Mouse (Mus musculus): ENCODE results near the gene Tns1. TPM values are rescaled to one million over a fixed set of nuclear protein-coding genes. Genes with fewer than 3 reads are reported as not detected.
"Not testable (repeated sequence)": the region's sequence is repeated elsewhere in the genome, so short reads cannot be mapped to it uniquely, and the experiment has no call there.

Gene Tns1
- total and polyA plus RNA-seq, 3 experiments = 0.40 to 3.6 (median 0.89) TPM

DNA sequence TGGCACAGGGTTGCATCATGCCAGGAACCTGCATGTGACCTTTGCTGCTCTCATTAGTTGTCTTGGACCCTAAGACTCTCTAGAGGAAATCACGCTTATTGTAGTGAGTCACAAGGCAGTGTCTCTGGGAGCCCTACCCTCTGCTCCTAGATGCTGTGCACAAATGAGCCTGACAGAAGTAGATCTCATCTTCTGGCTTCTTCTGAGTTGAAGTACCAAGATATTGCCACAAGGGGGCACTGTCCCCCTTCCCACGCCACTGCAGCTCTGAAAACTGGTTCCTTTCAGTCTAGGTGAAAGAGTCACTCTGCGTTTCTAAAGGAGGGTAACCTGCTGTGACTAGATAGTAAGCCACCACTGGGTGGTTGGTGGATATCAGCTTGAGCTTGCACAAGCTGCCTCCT is 222.8 kb downstream of the Tns1 start (continued):
- TF ChIP-seq USF2 (conservative IDR thresholded peaks at IDR 0.05; ENCODE audit: low read depth, low read length) = no peak
- no peak for TF ChIP-seq MAFK (IDR thresholded peaks at IDR 0.05; ENCODE audit: insufficient replicate concordance, low read length)
- TF ChIP-seq KAT2A (IDR thresholded peaks at IDR 0.05; ENCODE audit: insufficient replicate concordance, low read length) = no peak
- TF ChIP-seq MYC (IDR thresholded peaks at IDR 0.05; ENCODE audit: low read depth, low read length) = no peak
- TF ChIP-seq JUND (conservative IDR thresholded peaks at IDR 0.05; ENCODE audit: low read depth, low read length) = no peak
- no peak for TF ChIP-seq USF1 (IDR thresholded peaks at IDR 0.05; ENCODE audit: low read depth, low read length)
- no peak for TF ChIP-seq ZKSCAN1 (IDR thresholded peaks at IDR 0.05; ENCODE audit: borderline replicate concordance, low read depth, low read length)
- TF ChIP-seq GABPA (IDR thresholded peaks at IDR 0.05; ENCODE audit: insufficient replicate concordance, low read depth, low read length) = no peak
- peak; percentile 48; the same call in 1 of the 2 replicates for TF ChIP-seq NELFE (IDR thresholded peaks at IDR 0.05; ENCODE audit: low read depth, low read length)
- no peak for TF ChIP-seq RCOR1 (conservative IDR thresholded peaks at IDR 0.05; ENCODE audit: low read depth, low read length)
- peak; percentile 85 for TF ChIP-seq ZC3H11A (IDR thresholded peaks at IDR 0.05; ENCODE audit: low read depth, low read length)
- peak; percentile 42; the same call in 1 of the 2 replicates for TF ChIP-seq ZNF384 (IDR thresholded peaks at IDR 0.05; ENCODE audit: low read depth, low read length)
- TF ChIP-seq MAZ (IDR thresholded peaks at IDR 0.05; ENCODE audit: low read depth, low read length) = no peak
- TF ChIP-seq JUN (IDR thresholded peaks at IDR 0.05; ENCODE audit: insufficient read depth, low read depth, low read length) = no peak
- TF ChIP-seq EP300 (IDR thresholded peaks at IDR 0.05; ENCODE audit: low read length) = no peak
- no peak for TF ChIP-seq CHD1 (IDR thresholded peaks at IDR 0.05; ENCODE audit: low read depth, low read length)
- TF ChIP-seq SIN3A (IDR thresholded peaks at IDR 0.05; ENCODE audit: low read length) = peak; percentile 37; the same call in 1 of the 2 replicates
- TF ChIP-seq CTCF (conservative IDR thresholded peaks at IDR 0.05 in 1 of 2, IDR thresholded peaks at IDR 0.05 in 1 of 2; ENCODE audit: low read depth in 2 of 2, low read length in 2 of 2) = peak; percentile 88 to 98
- TF ChIP-seq HCFC1 (IDR thresholded peaks at IDR 0.05; ENCODE audit: low read depth, low read length) = no peak
- no peak for TF ChIP-seq PAX5 (IDR thresholded peaks at IDR 0.05; ENCODE audit: low read length)

DNA sequence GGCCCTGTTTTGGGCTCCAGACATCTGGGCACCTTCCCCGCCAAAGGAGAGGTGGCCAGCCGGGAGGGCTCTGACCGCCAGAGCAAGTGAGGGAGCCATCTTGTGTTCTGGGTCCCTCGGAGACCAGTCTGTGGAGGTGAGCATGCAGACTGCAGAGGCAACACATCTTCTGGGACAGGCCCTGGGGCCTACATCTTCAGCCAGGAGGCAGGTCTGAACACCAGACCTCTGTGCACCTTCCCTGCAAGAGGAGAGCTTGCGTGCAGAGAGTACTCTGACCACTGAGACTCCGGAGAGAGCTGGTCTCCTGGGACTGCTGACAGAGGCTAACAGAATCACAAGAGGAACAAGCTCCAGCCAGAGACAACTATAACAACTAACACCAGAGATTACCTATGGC is 228.8 kb downstream of the Tns1 start:
- H3K27me3 ChIP-seq (replicated peaks) = peaks cover 19% of the 10 kb centered on the region
- H3K4me2 ChIP-seq (ENCODE audit: insufficient read depth, low read depth, poor library complexity, severe bottlenecking); H3K9ac ChIP-seq (ENCODE audit: insufficient read depth, low read depth); in situ Hi-C loops (cut with MboI; ENCODE audit: low pct_ligation_motif_present, low pct_unique_long_range_greater_than_20kb, low sequenced_read_pairs); dilution Hi-C loops (cut with MboI; ENCODE audit: extremely low pct_ligation_motif_present, extremely low pct_unique_long_range_greater_than_20kb, low sequenced_read_pairs); DNase-seq (ENCODE audit: extremely low read depth); H3K79me2 ChIP-seq (replicated peaks; ENCODE audit: control insufficient read depth, extremely low read depth, insufficient read depth, poor library complexity, severe bottlenecking); H3K4me3 ChIP-seq (replicated peaks in 1 of 3; ENCODE audit: low read depth in 2 of 3, low read length in 2 of 3, poor library complexity in 1 of 3); H3K4me1 ChIP-seq (ENCODE audit: control insufficient read depth in 1 of 2, insufficient read depth in 2 of 2); H3K27ac ChIP-seq (ENCODE audit: insufficient read depth, low read depth); H3K36me3 ChIP-seq (replicated peaks in 1 of 2; ENCODE audit: control insufficient read depth in 1 of 2, insufficient read depth in 1 of 2, low read length in 1 of 2): not testable (repeated sequence)
- peaks cover 14% of the 10 kb centered on the region for H3K9me3 ChIP-seq (replicated peaks; ENCODE audit: low read length)

DNA sequence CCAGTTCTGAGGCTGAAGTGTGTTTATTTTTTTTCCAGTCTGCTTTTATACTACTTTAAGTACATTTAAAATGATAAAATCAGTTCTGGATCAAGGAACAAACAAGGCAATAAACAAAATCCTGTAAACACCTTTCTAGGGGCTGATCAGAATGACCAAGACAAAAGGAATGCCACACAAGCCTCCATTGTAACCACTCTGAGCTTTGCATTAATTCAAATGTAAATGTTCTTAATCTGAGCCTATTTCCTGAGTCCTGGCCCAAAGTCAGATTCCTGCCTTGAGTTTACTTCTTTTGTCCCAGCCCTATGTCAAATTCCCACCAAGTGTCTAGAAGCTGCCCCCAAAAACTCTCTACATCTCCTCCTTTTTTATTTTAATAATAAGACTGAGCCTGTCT is 243.5 kb downstream of the Tns1 start:
- H3K4me2 ChIP-seq (ENCODE audit: insufficient read depth, low read depth, poor library complexity, severe bottlenecking) = no peak overlapping the region

More for the DNA sequence above, 243.5 kb downstream of the Tns1 start:
- Histone ChIP-seq H3K9me3 (replicated peaks; ENCODE audit: low read length) (peaks cover 28% of the 10 kb centered on the region), H3K9ac (ENCODE audit: insufficient read depth, low read depth) (no peak overlapping the region), H3K27me3 (replicated peaks) (peaks cover 40% of the 10 kb centered on the region), H3K27ac (ENCODE audit: insufficient read depth, low read depth) (no peak overlapping the region), H3K36me3 (replicated peaks in 1 of 2; ENCODE audit: control insufficient read depth in 1 of 2, insufficient read depth in 1 of 2, low read length in 1 of 2) (no peaks in the 10 kb centered on the region), H3K4me3 (replicated peaks in 1 of 3; ENCODE audit: low read depth in 2 of 3, low read length in 2 of 3, poor library complexity in 1 of 3) (no peak overlapping the region), H3K4me1 (ENCODE audit: control insufficient read depth in 1 of 2, insufficient read depth in 2 of 2) (no peaks in the 10 kb centered on the region), H3K79me2 (replicated peaks; ENCODE audit: control insufficient read depth, extremely low read depth, insufficient read depth, poor library complexity, severe bottlenecking) (no peaks in the 10 kb centered on the region)
- dilution Hi-C loops (cut with MboI; ENCODE audit: extremely low pct_ligation_motif_present, extremely low pct_unique_long_range_greater_than_20kb, low sequenced_read_pairs) = no loop called here
- in situ Hi-C loops (cut with MboI; ENCODE audit: low pct_ligation_motif_present, low pct_unique_long_range_greater_than_20kb, low sequenced_read_pairs) = no loop called here
- DNase-seq (ENCODE audit: extremely low read depth) = no peak
- TF ChIP-seq EP300 (IDR thresholded peaks at IDR 0.05; ENCODE audit: low read length) (no peak), CHD2 (IDR thresholded peaks at IDR 0.05; ENCODE audit: low read length) (no peak), ELF1 (IDR thresholded peaks at IDR 0.05; ENCODE audit: low read depth, low read length) (no peak), MAZ (IDR thresholded peaks at IDR 0.05; ENCODE audit: low read depth, low read length) (no peak), JUN (IDR thresholded peaks at IDR 0.05; ENCODE audit: insufficient read depth, low read depth, low read length) (no peak), TCF12 (IDR thresholded peaks at IDR 0.05; ENCODE audit: low read depth, low read length) (no peak), MYC (IDR thresholded peaks at IDR 0.05; ENCODE audit: low read depth, low read length) (no peak), PAX5 (IDR thresholded peaks at IDR 0.05; ENCODE audit: low read length) (no peak), MAFK (IDR thresholded peaks at IDR 0.05; ENCODE audit: insufficient replicate concordance, low read length) (no peak), USF1 (IDR thresholded peaks at IDR 0.05; ENCODE audit: low read depth, low read length) (no peak), SMC3 (IDR thresholded peaks at IDR 0.05; ENCODE audit: low read depth, low read length) (no peak), SIN3A (IDR thresholded peaks at IDR 0.05; ENCODE audit: low read length) (no peak), BHLHE40 (IDR thresholded peaks at IDR 0.05; ENCODE audit: low read depth, low read length) (no peak), JUND (conservative IDR thresholded peaks at IDR 0.05; ENCODE audit: low read depth, low read length) (no peak), NELFE (IDR thresholded peaks at IDR 0.05; ENCODE audit: low read depth, low read length) (no peak), ZMIZ1 (IDR thresholded peaks at IDR 0.05; ENCODE audit: low read depth, low read length) (no peak), MXI1 (IDR thresholded peaks at IDR 0.05; ENCODE audit: low read depth, low read length) (no peak)

All from CH12.LX (cell line).